Mouse (Mus musculus): ENCODE measurements around the gene Kcnc3. TPM values are rescaled to one million over a fixed set of nuclear protein-coding genes. Genes with fewer than 3 reads are reported as not detected.

Gene Kcnc3
- polyA plus RNA-seq, 1 experiment from 2014 or later: 1.5 TPM

DNA sequence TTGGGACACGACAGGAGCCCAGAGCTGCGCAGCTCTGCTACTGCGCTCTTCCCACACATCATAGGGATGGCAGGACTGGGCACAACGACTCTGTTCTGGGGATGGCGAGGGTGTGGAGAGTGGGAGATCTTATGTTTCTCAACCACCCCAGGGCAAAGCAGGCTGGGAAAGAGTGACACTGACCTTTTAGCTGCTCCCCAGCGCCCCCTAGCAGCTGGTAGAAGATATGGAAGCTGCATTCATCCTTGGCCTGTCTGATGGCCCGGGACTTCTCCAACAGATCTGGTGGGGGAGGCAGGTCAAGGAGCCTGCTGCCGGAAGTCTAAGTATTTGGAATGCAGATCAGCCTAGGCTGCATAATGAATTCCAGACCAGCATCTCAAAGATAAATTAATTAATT lies 63.3 kb downstream of the Kcnc3 start:
- 49% methylated on average over 8 of the region's 8 CpGs for WGBS
- Histone ChIP-seq H3K9ac (ENCODE audit: low read length) (no peak overlapping the region), H3K36me3 (ENCODE audit: control insufficient read depth, insufficient read depth, low read length) (no peaks in the 10 kb centered on the region), H3K9me3 (ENCODE audit: control insufficient read depth, low read length) (no peaks in the 10 kb centered on the region), H3K4me1 (replicated peaks; ENCODE audit: control insufficient read depth, insufficient read depth, low read length) (no peaks in the 10 kb centered on the region), H3K27me3 (ENCODE audit: control insufficient read depth, insufficient read depth, low read depth, low read length) (no peaks in the 10 kb centered on the region), H3K4me3 (ENCODE audit: low read length) (no peak overlapping the region), H3K4me2 (ENCODE audit: low read depth, low read length) (no peak overlapping the region), H3K27ac (ENCODE audit: low read length) (no peak overlapping the region)
- no peak for ATAC-seq (ENCODE audit: low read depth)

Other genes starting within 250 kb of the Kcnc3 start
- gene Syt3, start 206.6 kb upstream of the Kcnc3 start, polyA plus RNA-seq (2015; fragmentation: Nextera tagmentation; extraction: Ambion mirVana): 2.1 and 2.3 TPM in 2 replicates
- gene 1700008O03Rik, start 204.8 kb upstream of the Kcnc3 start, polyA plus RNA-seq (2015; fragmentation: Nextera tagmentation; extraction: Ambion mirVana): 1.2 and 1.5 TPM in 2 replicates
- gene Lrrc4b, start 161.6 kb upstream of the Kcnc3 start, polyA plus RNA-seq (2015; fragmentation: Nextera tagmentation; extraction: Ambion mirVana): 0.36 and 0.57 TPM in 2 replicates
- 0.62 and 1.3 TPM in 2 replicates for gene Aspdh, start 125.3 kb upstream of the Kcnc3 start, polyA plus RNA-seq (2015; fragmentation: Nextera tagmentation; extraction: Ambion mirVana)
- 115 and 116 TPM in 2 replicates for gene Josd2, start 122.7 kb upstream of the Kcnc3 start, polyA plus RNA-seq (2015; fragmentation: Nextera tagmentation; extraction: Ambion mirVana)
- gene Emc10, start 94.1 kb upstream of the Kcnc3 start, polyA plus RNA-seq (2015; fragmentation: Nextera tagmentation; extraction: Ambion mirVana): 94.0 TPM in 2 replicates
- gene Fam71e1, start 94.1 kb upstream of the Kcnc3 start, polyA plus RNA-seq (2015; fragmentation: Nextera tagmentation; extraction: Ambion mirVana): 9.5 and 9.9 TPM in 2 replicates
- gene Mybpc2, start 66.0 kb upstream of the Kcnc3 start, polyA plus RNA-seq (2015; fragmentation: Nextera tagmentation; extraction: Ambion mirVana): 0.63 and 1.2 TPM in 2 replicates
- 0.33 and 1.1 TPM in 2 replicates for gene Spib, start 58.6 kb upstream of the Kcnc3 start, polyA plus RNA-seq (2015; fragmentation: Nextera tagmentation; extraction: Ambion mirVana)
- 100 and 109 TPM in 2 replicates for gene Pold1, start 41.8 kb upstream of the Kcnc3 start, polyA plus RNA-seq (2015; fragmentation: Nextera tagmentation; extraction: Ambion mirVana)
- gene Nr1h2, start 36.7 kb upstream of the Kcnc3 start, polyA plus RNA-seq (2015; fragmentation: Nextera tagmentation; extraction: Ambion mirVana): 86.2 and 87.0 TPM in 2 replicates
- gene Napsa, start 18.3 kb upstream of the Kcnc3 start, polyA plus RNA-seq (2015; fragmentation: Nextera tagmentation; extraction: Ambion mirVana): 93.0 and 140 TPM in 2 replicates
- 38.8 and 39.4 TPM in 2 replicates for gene Myh14, start 80.2 kb downstream of the Kcnc3 start, polyA plus RNA-seq (2015; fragmentation: Nextera tagmentation; extraction: Ambion mirVana)
- gene Izumo2, start 118.1 kb downstream of the Kcnc3 start, polyA plus RNA-seq (2015; fragmentation: Nextera tagmentation; extraction: Ambion mirVana): not detected in 2 replicates
- 46.9 and 53.0 TPM in 2 replicates for gene Vrk3, start 157.7 kb downstream of the Kcnc3 start, polyA plus RNA-seq (2015; fragmentation: Nextera tagmentation; extraction: Ambion mirVana)
- gene Zfp473, start 160.4 kb downstream of the Kcnc3 start, polyA plus RNA-seq (2015; fragmentation: Nextera tagmentation; extraction: Ambion mirVana): 2.0 TPM in 2 replicates
- gene Nup62, start 225.4 kb downstream of the Kcnc3 start, polyA plus RNA-seq (2015; fragmentation: Nextera tagmentation; extraction: Ambion mirVana): 88.6 and 98.6 TPM in 2 replicates
- gene Il4i1, start 225.7 kb downstream of the Kcnc3 start, polyA plus RNA-seq (2015; fragmentation: Nextera tagmentation; extraction: Ambion mirVana): 1.4 and 1.7 TPM in 2 replicates
- gene Atf5, start 226.0 kb downstream of the Kcnc3 start, polyA plus RNA-seq (2015; fragmentation: Nextera tagmentation; extraction: Ambion mirVana): 3.3 and 3.5 TPM in 2 replicates

All from lung, embryonic 16.5 days (tissue).